Mouse (Mus musculus): ENCODE data around the gene Cyp8b1. TPM values are rescaled to one million over a fixed set of nuclear protein-coding genes. Genes with fewer than 3 reads are reported as not detected.
A peak's percentile ranks its signal among the peaks of the same experiment; 100 is the strongest.

Gene Cyp8b1
- total RNA-seq, 2 experiments from 2014 or later: not detected

GRCm38 (mm10) chr9:121934856-121935255 is 18.8 kb upstream of the Cyp8b1 start:
- Histone ChIP-seq H3K27ac (no peak overlapping the region), H3K4me3 (no peak overlapping the region)
- no peak for TF ChIP-seq CTCF (conservative IDR thresholded peaks at IDR 0.05)
- peak in 1 of 2 experiments; percentile 53 for DNase-seq (ENCODE audit: low spot score in 2 of 2)

- DNase-seq (ENCODE audit: low spot score in 2 of 2): peak; percentile 38 to 64
- no peak overlapping the region for H3K27ac ChIP-seq
- no peak overlapping the region for H3K4me3 ChIP-seq
- peak; percentile 83 for TF ChIP-seq CTCF (conservative IDR thresholded peaks at IDR 0.05)
Observed at GRCm38 (mm10) chr9:121928498-121928897, 12.4 kb upstream of the Cyp8b1 start.

DNA sequence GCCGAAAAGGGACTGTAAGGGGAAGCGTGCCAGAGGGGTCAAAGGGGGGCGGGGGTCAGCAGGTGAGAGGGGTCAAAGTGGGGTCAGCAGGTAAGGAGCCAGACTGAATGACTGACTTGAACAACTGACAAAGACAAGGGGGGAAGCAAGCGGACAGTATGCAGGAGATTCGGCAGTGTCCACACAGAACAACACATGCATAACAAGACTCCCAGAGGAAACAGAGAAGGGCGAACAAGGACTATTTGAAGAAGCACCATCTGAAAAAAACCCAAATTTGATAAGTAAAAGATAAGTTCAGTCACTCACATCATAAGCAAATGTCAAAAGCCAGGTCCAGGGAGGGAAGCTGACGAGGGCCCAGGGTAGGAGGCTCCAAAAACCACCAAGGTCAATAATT is 11.6 kb upstream of the Cyp8b1 start:
- TF ChIP-seq CTCF (conservative IDR thresholded peaks at IDR 0.05): no peak
- Histone ChIP-seq H3K27ac (no peak overlapping the region), H3K4me3 (no peak overlapping the region)
- no peak for DNase-seq (ENCODE audit: low spot score in 2 of 2)

GRCm38 (mm10) chr9:121926634-121927405 is 10.7 kb upstream of the Cyp8b1 start:
- no peak overlapping the region for H3K4me3 ChIP-seq
- no peak for TF ChIP-seq CTCF (conservative IDR thresholded peaks at IDR 0.05)
- H3K27ac ChIP-seq: no peak overlapping the region
- no peak for DNase-seq (ENCODE audit: low spot score in 2 of 2)

GRCm38 (mm10) chr9:121925959-121926358 is 9.9 kb upstream of the Cyp8b1 start:
- no peak overlapping the region for H3K4me3 ChIP-seq
- no peak for TF ChIP-seq CTCF (conservative IDR thresholded peaks at IDR 0.05)
- H3K27ac ChIP-seq: no peak overlapping the region
- DNase-seq (ENCODE audit: low spot score in 2 of 2): no peak

GRCm38 (mm10) chr9:121924901-121925560 is 8.9 kb upstream of the Cyp8b1 start:
- no peak overlapping the region for H3K4me3 ChIP-seq
- TF ChIP-seq CTCF (conservative IDR thresholded peaks at IDR 0.05): no peak
- no peak overlapping the region for H3K27ac ChIP-seq
- DNase-seq (ENCODE audit: low spot score in 2 of 2): no peak

GRCm38 (mm10) chr9:121923906-121924305 is 7.8 kb upstream of the Cyp8b1 start:
- Histone ChIP-seq H3K27ac (no peak overlapping the region), H3K4me3 (no peak overlapping the region)
- DNase-seq (ENCODE audit: low spot score in 2 of 2): no peak
- TF ChIP-seq CTCF (conservative IDR thresholded peaks at IDR 0.05): no peak

GRCm38 (mm10) chr9:121923443-121923842 is 7.3 kb upstream of the Cyp8b1 start:
- H3K27ac ChIP-seq: no peak overlapping the region

GRCm38 (mm10) chr9:121919027-121919501 is 3.0 kb upstream of the Cyp8b1 start:
- no peak for DNase-seq (ENCODE audit: low spot score in 2 of 2)
- Histone ChIP-seq H3K27ac (no peak overlapping the region), H3K4me3 (no peak overlapping the region)
- TF ChIP-seq CTCF (conservative IDR thresholded peaks at IDR 0.05): no peak

More at GRCm38 (mm10) chr9:121923443-121923842, 7.3 kb upstream of the Cyp8b1 start:
- no peak for DNase-seq (ENCODE audit: low spot score in 2 of 2)
- no peak for TF ChIP-seq CTCF (conservative IDR thresholded peaks at IDR 0.05)
- no peak overlapping the region for H3K4me3 ChIP-seq

- no peak overlapping the region for H3K4me3 ChIP-seq
- no peak overlapping the region for H3K27ac ChIP-seq
- DNase-seq (ENCODE audit: low spot score in 2 of 2): no peak
- TF ChIP-seq CTCF (conservative IDR thresholded peaks at IDR 0.05): no peak
Observed at GRCm38 (mm10) chr9:121915056-121915455, 1.0 kb downstream of the Cyp8b1 start.

- no peak for DNase-seq (ENCODE audit: low spot score in 2 of 2)
- Histone ChIP-seq H3K4me3 (no peak overlapping the region), H3K27ac (no peak overlapping the region)
- TF ChIP-seq CTCF (conservative IDR thresholded peaks at IDR 0.05): no peak
Observed at GRCm38 (mm10) chr9:121914226-121914757, 1.8 kb downstream of the Cyp8b1 start.

DNA sequence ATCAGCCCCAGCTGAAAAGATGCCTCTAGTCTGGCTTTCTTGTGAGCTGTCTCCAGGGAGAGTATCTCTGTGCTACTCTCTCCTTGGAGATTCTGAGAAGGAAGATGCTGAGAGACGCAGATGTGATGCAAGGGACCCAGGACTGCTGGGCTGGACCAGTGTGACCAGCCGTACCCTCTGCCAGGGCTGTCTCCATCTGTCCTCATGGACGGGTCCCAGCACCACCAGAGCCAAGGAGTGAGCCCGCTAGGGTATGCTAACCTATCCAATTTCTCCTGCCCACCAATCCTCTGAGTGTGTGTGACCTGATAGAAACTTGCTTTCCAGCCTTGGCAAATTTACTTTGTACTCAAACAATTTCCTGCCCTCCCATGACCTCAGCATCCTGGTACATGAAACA is 3.3 kb downstream of the Cyp8b1 start:
- Histone ChIP-seq H3K27ac (no peak overlapping the region), H3K4me3 (no peak overlapping the region)
- DNase-seq (ENCODE audit: low spot score in 2 of 2): no peak
- TF ChIP-seq CTCF (conservative IDR thresholded peaks at IDR 0.05): no peak

- DNase-seq (ENCODE audit: low spot score in 2 of 2): no peak
- H3K27ac ChIP-seq: no peak overlapping the region
- H3K4me3 ChIP-seq: no peak overlapping the region
- no peak for TF ChIP-seq CTCF (conservative IDR thresholded peaks at IDR 0.05)
Observed at GRCm38 (mm10) chr9:121911196-121911595, 4.9 kb downstream of the Cyp8b1 start.
